Mouse (Mus musculus) c-Kit-negative CD71-positive TER-119-positive erythroid progenitor cells, embryonic 14.5 days (primary cell): ENCODE data around the gene Fto.

Experiments used
- DNase-seq: peaks from one replicate; pipeline ENCODE4 v3.0.0-alpha.2; 2013; ENCODE audit warnings: low read depth, low spot score

Fto gene

GRCm38 (mm10) chr8:91561241-91561640, 247.9 kb downstream of the Fto start:
- no peak for DNase-seq

DNA sequence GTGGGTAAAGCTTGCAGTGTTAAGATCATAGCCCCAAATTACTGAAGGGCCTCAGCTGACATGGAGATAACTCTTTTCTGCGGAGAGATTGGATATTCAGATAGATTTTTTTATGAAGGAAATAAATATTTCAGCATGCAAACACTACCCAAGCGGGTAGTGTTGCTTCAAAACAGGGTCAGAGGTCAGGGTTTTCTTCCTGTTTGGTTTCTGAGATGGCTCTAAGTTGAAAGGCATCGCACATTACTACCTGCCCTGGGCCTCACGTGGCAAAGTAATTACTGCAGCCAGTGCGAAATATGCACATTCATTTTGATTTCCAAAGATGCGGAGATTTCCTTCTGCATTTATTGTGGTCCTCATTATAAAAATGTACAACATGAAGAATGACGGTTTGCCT, 249.3 kb downstream of the Fto start:
- no peak for DNase-seq

DNA sequence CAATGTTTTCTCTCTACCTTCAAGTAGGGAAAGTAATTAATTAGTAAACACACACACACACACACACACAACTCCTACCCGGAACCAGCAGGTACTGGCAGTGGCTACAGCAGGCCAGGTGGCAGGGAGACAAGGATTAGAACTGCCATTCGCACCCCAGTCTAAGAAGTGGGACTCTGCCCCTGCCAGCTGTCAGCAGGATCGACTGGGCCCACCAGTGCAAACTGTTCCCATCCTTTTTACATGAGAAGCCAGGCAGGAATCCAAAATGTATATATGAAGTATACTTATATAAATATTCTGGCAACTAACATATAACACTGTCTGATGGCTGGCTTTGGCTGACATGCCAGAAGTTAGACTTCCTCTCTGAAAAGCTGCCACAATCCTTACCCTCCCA, 250.0 kb downstream of the Fto start:
- no peak for DNase-seq

DNA sequence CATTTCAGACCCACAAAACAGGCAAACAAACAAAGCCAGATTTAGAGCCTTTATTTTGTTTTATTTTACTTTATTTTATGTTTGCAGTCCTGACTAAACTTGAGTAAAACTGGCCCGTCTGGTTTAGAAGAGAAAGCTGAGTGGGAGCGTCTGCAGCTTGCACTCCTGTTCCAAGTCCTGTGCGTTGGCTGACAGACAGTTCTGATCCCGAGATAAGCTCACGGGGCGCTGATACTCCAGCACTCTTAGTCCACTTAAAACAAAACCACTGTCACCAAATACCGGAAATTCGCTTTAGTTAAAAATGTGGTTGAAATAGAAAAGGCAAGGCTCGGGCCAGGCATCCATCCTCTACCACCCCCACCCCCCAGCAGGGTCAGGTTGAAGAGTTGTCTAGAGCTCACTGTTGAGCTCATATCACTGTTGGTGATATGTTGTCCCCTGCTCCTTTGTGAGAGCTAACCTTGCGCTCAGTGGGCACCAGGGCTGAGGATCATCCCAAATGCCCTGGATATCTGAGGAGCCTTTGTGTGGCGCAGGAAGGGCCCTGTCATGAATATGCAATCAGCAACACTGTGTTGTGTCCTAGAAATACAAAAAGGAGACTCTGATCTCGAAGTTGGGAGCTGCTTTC, 252.7 kb downstream of the Fto start:
- DNase-seq: no peak

- DNase-seq: no peak
These were observed 253.2 kb downstream of the Fto start for GRCm38 (mm10) chr8:91566503-91566869.

DNA sequence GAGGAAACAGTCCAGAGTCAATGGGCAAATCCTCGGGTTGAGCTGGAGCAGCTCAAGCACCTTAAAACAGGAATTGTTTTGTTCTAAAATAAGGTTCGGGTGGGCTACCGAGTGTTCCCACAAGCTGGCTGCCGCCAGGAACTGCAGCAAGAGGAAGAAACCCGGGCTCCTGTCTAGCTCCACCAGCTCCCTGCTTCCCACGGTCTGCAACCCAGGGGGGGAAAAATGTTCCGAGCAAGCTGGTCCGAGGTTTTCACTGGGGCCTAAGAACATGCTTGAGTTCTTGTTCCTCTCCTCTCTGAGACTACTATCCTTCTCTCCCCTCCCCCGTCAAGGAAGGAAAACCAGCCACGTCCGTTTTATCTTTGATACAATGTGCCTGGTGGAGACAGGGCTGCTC, 256.5 kb downstream of the Fto start:
- no peak for DNase-seq

- DNase-seq: no peak
These were observed 257.5 kb downstream of the Fto start for GRCm38 (mm10) chr8:91570809-91571208.

- no peak for DNase-seq
These were observed 258.7 kb downstream of the Fto start for GRCm38 (mm10) chr8:91571978-91572377.

DNA sequence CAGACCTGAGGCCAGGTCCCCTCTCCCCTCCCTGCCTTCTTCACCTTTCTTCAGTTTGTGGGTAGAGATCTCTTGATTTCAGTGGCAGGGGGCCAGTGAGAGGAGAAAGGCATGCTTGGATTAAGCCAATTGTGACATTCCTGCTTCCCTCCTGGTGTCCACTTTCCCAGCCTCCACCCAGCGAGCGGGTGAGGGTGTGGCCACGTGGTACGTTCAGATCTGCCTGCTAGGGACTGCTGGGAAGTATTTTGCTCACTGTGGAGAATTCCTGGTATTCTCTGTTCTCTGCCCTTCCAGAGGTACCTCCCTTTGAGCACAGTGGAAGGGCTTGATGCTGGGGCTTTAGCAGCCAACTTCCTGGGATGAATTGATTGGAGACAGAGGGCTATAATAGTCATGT, 259.3 kb downstream of the Fto start:
- DNase-seq: no peak

DNA sequence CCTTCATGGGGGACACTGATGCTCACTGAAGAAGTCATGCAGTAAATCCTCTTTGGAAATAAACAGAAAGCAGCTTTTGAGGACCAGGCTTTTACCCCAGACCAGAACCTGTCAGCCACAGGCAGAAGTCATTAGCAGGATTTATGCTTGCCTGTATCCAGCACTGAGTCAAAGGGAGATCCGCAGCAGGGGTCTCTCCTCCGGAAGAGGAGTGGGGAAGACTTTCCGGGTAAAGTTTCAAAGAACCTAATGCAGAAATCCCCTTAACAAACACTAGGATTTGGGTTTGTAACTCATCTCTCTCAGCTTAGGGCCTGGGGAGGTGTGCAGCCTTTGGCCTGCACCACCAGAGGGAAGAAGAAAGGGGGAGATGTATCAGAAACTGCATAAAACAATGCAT, 262.3 kb downstream of the Fto start:
- no peak for DNase-seq

- no peak for DNase-seq
These were observed 263.0 kb downstream of the Fto start for GRCm38 (mm10) chr8:91576086-91576917.

- no peak for DNase-seq
These were observed 263.6 kb downstream of the Fto start for GRCm38 (mm10) chr8:91576918-91577241.

DNA sequence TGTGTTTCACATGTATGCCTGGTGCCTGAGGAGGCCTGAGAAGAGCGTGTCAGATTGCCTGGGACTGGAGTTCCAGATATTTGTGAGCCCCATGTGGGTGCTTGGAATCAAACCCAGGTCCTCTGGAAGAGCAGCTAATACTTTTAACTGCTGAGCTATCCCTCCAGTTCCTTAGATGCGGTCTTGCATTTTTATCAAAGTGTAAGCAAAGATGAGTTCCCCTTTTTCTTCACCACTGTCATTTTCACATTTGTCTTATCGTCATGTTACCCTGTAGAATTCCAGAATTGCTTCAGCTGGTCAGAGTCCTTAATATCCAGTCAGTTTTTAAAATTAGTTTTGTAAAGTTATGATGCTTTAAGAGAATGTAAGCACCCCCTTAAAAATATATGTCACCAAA, 264.3 kb downstream of the Fto start:
- DNase-seq: no peak

DNA sequence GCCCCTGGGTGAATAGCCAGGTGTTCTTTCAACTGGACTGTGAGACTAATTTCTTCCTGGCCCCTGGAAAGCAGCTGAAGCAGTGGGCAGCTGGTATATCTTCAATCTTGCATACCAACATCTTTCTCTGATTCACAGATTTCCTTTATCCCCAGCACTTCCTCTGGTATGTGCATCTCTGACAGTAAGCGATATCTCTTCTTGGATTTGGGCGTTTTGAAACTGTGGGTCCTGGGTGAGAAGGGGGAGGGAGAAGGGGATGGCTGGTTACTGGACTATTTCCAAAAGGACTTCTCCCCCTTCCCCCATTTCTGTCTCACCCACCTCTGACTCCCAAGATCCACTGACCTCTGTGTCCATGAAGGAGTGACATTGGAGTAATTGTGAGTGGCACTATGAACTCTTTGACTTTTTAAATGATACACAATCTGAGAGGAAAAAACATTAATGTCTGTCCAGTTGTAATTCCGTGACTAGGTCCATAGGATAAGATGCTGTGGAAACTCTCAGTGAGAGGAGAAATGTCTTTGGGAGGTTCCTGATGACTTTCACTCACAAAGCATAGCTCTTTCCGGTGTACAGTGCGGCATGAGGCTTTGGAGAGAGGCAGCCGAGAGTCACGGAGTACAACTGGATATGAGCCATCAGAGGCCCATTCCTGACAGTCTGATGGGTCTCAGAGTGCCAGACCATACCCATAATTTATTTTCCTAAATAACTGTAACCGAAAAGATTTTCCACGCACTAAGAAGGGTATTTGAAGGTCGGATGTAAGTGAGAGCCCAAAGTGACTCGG, 271.5 kb downstream of the Fto start:
- no peak for DNase-seq

- DNase-seq: no peak
These were observed 279.2 kb downstream of the Fto start for GRCm38 (mm10) chr8:91592436-91593105.

- no peak for DNase-seq
These were observed 280.0 kb downstream of the Fto start for GRCm38 (mm10) chr8:91593202-91593781.

DNA sequence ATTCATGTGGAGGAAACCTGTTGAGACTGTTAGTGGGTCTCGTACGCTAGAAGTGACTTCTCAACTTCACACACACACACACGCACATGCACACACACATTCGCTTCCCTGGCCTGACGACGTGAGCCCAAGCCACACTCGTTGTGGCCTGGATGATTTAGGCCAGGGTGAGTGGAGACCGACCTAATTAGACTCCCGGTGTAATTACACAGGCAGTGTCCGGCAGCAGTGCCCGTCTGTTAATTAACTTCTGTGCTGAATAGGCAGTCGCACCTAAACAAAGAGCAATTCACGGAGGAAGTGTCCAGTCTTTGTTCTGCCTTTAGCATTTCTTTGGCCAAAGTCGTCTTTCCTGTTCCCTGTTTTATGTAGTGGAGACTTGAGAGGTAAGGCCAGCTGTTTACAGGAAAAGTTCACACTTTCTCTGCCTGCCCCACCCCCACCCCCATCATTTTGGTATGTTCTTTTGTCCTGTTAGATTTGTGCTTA, 286.1 kb downstream of the Fto start:
- no peak for DNase-seq

DNA sequence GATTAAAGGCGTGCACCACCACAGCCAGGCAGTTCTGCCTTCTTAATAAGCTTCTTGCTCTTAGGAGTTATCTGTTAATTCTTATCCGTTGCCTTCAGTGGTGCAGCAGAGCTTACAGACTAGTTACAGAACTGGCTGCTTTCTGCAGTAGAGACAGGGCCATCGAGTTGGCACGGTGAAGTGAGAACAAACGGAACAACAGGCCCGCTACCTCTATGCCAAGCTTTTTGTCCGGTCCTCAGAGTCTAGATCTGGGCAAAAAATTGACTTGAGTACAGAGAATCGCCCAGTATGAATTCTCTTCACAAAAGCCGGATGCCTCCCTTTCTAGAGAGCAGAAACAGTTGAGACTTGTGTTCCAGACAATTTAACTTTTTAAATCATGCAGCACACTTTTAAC, 290.4 kb downstream of the Fto start:
- no peak for DNase-seq

DNA sequence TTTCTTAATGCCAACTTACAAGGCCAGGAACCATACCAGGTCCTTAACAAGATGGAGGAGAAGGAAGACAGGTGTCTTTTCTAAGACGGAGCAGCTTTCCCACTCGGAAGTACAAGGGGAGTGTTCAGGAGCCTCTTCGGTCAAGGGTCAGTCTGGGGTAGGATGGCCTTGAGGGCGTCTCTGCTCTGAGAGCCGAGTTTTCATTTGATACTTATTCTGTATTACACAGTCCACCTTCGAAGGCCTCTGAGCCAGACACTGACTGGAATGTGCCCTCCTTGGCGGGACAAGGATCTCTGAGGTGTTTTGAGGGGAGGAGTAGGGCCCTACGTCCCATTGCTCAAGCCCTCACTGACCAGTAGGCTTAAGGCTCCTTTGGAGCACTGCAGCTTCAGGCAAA, 292.6 kb downstream of the Fto start:
- DNase-seq: no peak

- DNase-seq: no peak
These were observed 293.8 kb downstream of the Fto start for GRCm38 (mm10) chr8:91607091-91607490.

GRCm38 (mm10) chr8:91611191-91611590, 297.9 kb downstream of the Fto start:
- DNase-seq: no peak
